Mouse (Mus musculus): Measurements from ENCODE around the gene Fam155a.

- TF ChIP-seq EP300 (IDR thresholded peaks at IDR 0.05; ENCODE audit: low read depth) (no peak), CTCF (IDR thresholded peaks at IDR 0.05; ENCODE audit: low read depth) (no peak)
These were observed 276.7 kb downstream of the Fam155a start for GRCm38 (mm10) chr8:9494225-9494598.

Measured in heart, postnatal 0 days (tissue).